Mouse (Mus musculus) forebrain, embryonic 12.5 days (tissue): ENCODE data around the gene Blnk. TPM values are rescaled to one million over a fixed set of nuclear protein-coding genes. Genes with fewer than 3 reads are reported as not detected.

Experiments
- ATAC-seq: fragments of 200-750 bp; cut with Nextera tagmentation; 2 replicates; pipeline ENCODE4 v1.8.0; 2017; ENCODE audit warnings: moderate TSS enrichment; ENCODE audit not compliant: low FRiP score
- H3K27ac ChIP-seq: fragments of 300-500 bp; sonication (generic); 2 replicates; pipeline ENCODE4 v1.5.1; 2016; ENCODE audit warnings: mild to moderate bottlenecking
- H3K27me3 ChIP-seq: fragments of 300-500 bp; sonication (generic); 2 replicates; pipeline ENCODE4 v1.6.1; 2016; ENCODE audit warnings: mild to moderate bottlenecking
- H3K36me3 ChIP-seq: fragments of 300-500 bp; sonication (generic); replicated peaks from 2 replicates; pipeline ENCODE4 v1.6.1; 2016; ENCODE audit warnings: mild to moderate bottlenecking
- H3K4me1 ChIP-seq: fragments of 300-500 bp; sonication (generic); 2 replicates; pipeline ENCODE4 v1.6.1; 2016
- H3K4me2 ChIP-seq: fragments of 300-500 bp; sonication (generic); 2 replicates; pipeline ENCODE4 v1.6.1; 2016; ENCODE audit warnings: mild to moderate bottlenecking, moderate library complexity
- H3K4me3 ChIP-seq: fragments of 300-500 bp; sonication (generic); replicated peaks from 2 replicates; pipeline ENCODE4 v1.5.1; 2016; ENCODE audit warnings: mild to moderate bottlenecking
- H3K9ac ChIP-seq: fragments of 300-500 bp; sonication (generic); 2 replicates; pipeline ENCODE4 v1.6.1; 2016; ENCODE audit warnings: mild to moderate bottlenecking
- H3K9me3 ChIP-seq: fragments of 300-500 bp; sonication (generic); 2 replicates; pipeline ENCODE4 v1.6.1; 2016
- WGBS: fragments of 180-500 bp; shearing (Covaris S2); methylation state at CpG from one replicate; pipeline ENCODE4 v1.1.7; 2016; 5-methylcytosine and 5-hydroxymethylcytosine counted together
- polyA plus RNA-seq: library from polyadenylated mRNA; unstranded; fragments of >200 nt; fragmentation: Nextera tagmentation; extraction: Ambion mirVana; gene quantifications from 2 replicates; pipeline ENCODE4 v1.2.1, GENCODE M21; 2016

The Blnk gene
- polyA plus RNA-seq, 1 experiment from 2014 or later = 1.2 TPM

DNA sequence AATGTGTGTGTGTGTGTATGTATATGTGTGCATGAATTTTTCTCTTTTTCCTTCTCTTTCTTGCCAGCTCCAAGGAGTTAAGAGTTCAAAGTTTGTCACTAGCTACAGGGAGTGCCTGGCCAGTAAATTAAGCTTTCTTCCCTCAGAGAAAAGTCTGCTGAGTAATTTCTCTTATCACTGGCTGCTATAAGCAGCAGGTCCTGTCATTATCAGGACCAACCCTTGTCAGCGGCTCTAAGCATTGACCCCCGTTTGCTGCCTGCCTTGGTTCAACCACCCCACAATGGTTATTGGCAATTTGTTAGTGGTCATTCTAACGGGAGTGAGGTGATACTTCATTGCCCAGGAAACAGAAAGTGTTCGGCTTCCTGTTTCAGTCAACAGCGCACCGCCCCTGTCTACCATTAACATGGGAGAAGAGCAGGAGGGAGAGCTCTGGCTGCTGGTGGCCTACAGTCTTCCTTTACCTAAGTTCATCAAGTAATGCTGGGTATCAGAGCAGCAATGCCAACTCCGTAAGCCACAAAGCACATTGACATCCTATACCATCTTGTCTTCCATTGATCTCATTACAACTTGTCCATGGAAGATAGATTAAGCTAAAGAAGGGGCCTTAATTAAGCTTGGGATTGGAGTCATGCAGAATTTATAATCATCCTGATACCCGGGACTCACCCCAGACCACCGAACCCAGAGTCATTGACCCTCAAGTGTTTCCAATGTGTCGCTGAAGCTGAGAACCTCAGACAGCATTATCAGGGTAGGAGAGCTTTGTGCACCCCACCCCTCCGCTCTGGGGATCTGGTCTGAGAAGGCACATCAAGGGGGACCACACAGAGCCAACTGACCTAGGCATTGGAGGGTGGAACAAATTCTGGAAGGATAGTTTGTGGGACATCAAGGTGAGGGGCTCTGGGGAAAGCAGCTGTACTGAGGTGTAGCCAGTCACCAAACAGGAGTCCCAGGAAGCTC lies 17.1 kb downstream of the Blnk start:
- Histone ChIP-seq H3K4me1 (no peaks in the 10 kb centered on the region; the same call in 1 of the 2 replicates), H3K9ac (no peak overlapping the region), H3K4me3 (no peak overlapping the region), H3K9me3 (no peaks in the 10 kb centered on the region), H3K27me3 (no peaks in the 10 kb centered on the region), H3K27ac (no peak overlapping the region), H3K4me2 (no peak overlapping the region), H3K36me3 (no peaks in the 10 kb centered on the region)
- 87% methylated on average over 11 of the region's 11 CpGs for WGBS
- no peak for ATAC-seq

DNA sequence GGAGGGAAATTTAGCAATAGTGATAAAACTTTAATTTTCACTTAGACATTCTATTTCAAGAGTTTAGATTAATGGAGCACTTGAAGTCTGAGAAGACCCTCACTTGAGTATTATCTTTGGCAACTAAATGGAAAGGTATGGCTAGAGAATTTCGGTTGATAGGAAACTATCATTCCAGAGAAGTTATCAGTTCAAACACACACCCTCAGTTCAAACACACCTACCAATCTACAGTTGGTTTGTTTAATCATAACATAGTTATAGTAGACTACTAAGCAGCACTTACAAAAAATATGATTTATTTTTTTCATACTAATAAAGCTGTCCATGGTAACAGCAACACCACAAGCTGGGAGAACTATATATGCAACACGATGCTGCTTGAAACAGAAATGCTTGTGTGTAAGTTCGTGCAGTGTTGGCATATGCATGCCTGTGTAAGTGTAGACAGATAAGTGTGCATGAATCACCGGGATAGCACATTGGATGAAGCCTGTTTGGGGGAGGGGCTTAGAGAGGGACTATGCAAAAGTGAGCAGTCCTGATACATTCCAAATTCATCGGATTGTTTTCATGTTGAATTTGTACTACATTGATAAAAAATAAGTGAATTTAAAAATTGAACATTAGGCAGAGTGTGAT lies 22.9 kb downstream of the Blnk start:
- Histone ChIP-seq H3K4me3 (no peak overlapping the region), H3K27ac (no peak overlapping the region), H3K4me1 (no peaks in the 10 kb centered on the region), H3K27me3 (no peaks in the 10 kb centered on the region), H3K4me2 (no peak overlapping the region), H3K9ac (no peak overlapping the region), H3K9me3 (no peaks in the 10 kb centered on the region), H3K36me3 (no peaks in the 10 kb centered on the region)
- ATAC-seq = no peak
- WGBS = 87% methylated on average over 5 of the region's 5 CpGs

DNA sequence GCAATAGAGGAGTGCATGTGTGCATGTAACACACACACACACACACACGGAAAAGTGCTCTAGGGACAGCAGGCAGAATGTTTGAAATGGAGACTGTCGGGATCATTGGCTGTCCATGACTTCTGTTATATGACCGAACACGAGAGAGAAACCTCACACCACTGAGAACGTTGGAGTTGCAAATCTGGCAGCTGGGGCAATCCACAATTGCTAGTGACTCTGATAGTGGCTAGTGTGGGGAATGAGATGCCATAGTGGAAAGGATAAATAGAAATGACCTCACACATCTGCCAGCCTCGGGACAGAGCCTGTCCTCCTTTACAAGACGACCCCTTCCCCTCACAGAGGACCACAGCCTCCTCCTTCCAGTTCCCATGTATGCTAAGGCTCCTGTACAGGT lies 23.6 kb downstream of the Blnk start:
- 86% methylated on average over 7 of the region's 7 CpGs for WGBS
- Histone ChIP-seq H3K4me1 (no peaks in the 10 kb centered on the region), H3K9ac (no peak overlapping the region), H3K27me3 (no peaks in the 10 kb centered on the region), H3K36me3 (no peaks in the 10 kb centered on the region), H3K4me2 (no peak overlapping the region), H3K4me3 (no peak overlapping the region), H3K27ac (no peak overlapping the region), H3K9me3 (no peaks in the 10 kb centered on the region)
- no peak for ATAC-seq

DNA sequence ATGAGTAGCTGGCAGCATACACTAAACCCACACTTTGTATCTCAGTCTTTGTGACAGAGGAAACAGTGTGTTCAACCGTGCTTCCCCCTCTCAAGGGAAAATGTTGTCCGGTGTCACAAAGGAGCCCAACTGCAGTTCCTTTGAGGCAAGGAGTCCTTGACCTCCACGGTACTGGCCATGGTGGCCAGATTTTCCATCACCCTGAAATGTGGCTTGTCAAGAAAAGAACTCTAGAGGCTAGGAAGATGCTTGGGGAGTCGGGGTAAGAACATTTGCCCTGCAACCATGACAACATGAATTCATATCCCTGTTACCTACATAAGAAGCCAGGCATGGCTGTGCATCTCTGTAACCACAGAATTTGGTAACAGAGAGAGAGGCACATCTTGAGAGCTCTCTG lies 24.0 kb downstream of the Blnk start:
- ATAC-seq = no peak
- Histone ChIP-seq H3K9me3 (no peaks in the 10 kb centered on the region), H3K4me3 (no peak overlapping the region), H3K4me1 (no peaks in the 10 kb centered on the region), H3K27ac (no peak overlapping the region), H3K9ac (no peak overlapping the region), H3K27me3 (no peaks in the 10 kb centered on the region), H3K4me2 (no peak overlapping the region), H3K36me3 (no peaks in the 10 kb centered on the region)
- 83% methylated on average over 4 of the region's 4 CpGs for WGBS

DNA sequence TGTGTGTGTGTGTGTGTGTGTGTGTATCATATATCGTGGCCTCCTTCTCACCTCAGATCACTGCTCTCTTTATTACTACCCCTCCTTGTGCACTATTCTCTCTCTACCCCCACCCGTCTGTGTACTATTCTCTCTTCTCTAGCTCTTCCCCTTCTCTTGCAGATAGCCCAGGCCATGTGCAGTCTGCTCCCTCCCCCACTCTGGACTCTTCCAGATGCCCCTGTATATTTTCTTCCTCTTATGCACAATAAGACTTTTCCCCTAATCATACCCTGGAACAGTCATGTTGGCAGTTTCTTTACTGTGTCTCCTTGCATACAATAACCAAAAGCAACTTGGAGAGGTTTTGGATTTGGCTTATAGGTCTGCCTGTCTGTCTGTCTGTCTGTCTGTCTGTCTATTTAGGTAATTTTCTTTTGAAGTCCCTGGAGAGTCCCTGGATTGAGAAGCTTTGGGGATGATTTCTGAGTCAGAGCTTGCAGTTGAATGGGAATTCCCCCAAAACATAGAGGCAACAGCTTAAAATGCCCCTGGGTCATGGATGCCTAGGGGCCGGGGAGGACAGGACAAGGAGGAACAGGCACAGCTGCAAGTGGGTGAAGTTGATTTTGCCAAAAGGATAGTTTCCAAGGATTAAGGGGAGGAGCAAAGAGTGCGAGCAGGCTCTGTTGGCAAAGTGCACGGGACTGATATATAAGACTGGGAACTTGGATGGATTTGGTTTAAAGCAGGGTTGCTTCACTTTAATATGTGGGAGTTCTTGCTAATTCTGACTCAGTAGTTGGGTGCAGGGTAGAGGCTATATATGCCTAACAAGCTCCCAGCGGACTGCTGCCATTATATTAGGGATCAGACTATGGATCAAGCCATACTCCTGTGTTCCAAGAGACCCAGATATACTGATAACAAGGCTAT lies 29.1 kb downstream of the Blnk start:
- H3K4me2 ChIP-seq = no peak overlapping the region
- H3K9me3 ChIP-seq = no peaks in the 10 kb centered on the region
- no peak for ATAC-seq
- H3K27me3 ChIP-seq = no peaks in the 10 kb centered on the region
- H3K4me3 ChIP-seq = no peak overlapping the region
- H3K36me3 ChIP-seq = no peaks in the 10 kb centered on the region
- H3K27ac ChIP-seq = no peak overlapping the region
- no peaks in the 10 kb centered on the region for H3K4me1 ChIP-seq
- no peak overlapping the region for H3K9ac ChIP-seq
- WGBS = 82% methylated on average over 6 of the region's 6 CpGs

DNA sequence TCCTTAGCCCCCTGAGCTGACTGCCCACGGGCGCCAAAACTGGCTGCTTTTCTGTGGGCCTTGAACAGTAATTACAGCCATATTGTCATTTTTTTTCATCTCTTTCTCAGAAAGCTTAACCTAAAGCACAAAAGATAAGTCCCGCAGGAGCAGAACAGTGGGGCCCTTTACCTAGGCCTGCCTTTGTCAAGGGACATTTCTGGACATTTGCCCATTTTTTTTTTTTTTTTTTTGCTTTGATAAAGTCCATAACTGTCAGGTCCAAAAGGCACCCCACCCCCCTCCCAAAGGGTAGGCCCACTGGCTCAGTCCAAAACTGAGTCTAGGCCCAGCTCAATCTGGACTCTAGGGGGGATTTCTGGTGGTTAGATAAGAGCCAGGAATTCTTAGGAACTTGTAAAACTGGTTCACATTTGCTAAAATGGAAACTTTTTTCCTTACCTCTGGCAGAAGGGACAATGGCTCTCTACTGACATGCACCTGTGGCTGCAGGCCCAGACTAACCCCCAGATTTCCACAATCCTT lies 29.9 kb downstream of the Blnk start:
- H3K36me3 ChIP-seq = no peaks in the 10 kb centered on the region
- no peak for ATAC-seq
- no peak overlapping the region for H3K4me3 ChIP-seq
- H3K27ac ChIP-seq = no peak overlapping the region
- H3K9ac ChIP-seq = no peak overlapping the region
- H3K4me1 ChIP-seq = no peaks in the 10 kb centered on the region
- no peaks in the 10 kb centered on the region for H3K9me3 ChIP-seq
- no peak overlapping the region for H3K4me2 ChIP-seq
- WGBS = 55% methylated on average over 3 of the region's 3 CpGs
- H3K27me3 ChIP-seq = no peaks in the 10 kb centered on the region

DNA sequence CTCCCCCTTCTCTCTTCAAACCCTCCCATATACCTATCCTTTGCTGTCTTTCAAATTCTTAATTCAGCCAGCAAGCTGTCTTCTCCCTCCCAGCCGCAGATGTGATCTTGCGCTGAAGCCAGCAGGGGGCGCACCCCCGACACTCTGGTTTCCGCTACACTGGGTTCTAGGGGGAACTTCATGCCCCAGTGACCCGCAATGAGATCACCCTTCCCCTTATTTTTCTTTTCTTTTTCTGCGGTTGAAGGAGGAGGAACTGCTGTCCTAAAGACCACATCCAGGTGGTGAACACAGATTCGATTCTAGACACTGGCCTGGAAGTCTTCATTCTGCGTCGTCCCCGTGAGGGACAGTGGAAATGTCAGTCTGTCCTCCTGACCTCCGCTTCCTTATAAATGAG lies 31.3 kb downstream of the Blnk start:
- H3K4me1 ChIP-seq = no peaks in the 10 kb centered on the region
- no peak overlapping the region for H3K4me2 ChIP-seq
- no peak overlapping the region for H3K9ac ChIP-seq
- no peaks in the 10 kb centered on the region for H3K9me3 ChIP-seq
- no peaks in the 10 kb centered on the region for H3K27me3 ChIP-seq
- no peak overlapping the region for H3K27ac ChIP-seq
- WGBS = 51% methylated on average over 12 of the region's 12 CpGs
- no peak for ATAC-seq
- no peak overlapping the region for H3K4me3 ChIP-seq
- H3K36me3 ChIP-seq = no peaks in the 10 kb centered on the region

DNA sequence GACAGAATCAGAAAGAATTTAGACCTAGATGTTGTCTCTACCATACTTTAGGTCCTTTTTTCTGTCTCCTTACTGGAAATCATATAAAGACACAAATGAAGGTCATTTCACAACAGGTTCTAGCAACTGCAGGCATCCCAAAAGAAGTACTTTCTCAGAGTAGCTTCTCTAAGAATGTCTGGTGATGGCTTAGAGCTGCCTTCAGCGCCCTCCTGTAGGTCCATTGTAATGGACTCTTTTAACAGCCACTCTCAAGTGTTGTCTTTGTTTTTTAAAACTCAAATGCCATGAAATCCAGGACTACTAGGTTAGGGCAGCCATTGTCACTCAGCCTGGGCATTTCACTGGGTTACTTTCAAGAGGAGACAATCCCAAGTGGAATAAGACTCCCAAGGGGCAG lies 35.4 kb downstream of the Blnk start:
- no peaks in the 10 kb centered on the region for H3K9me3 ChIP-seq
- WGBS = 4% methylated on average over 1 of the region's 1 CpGs
- H3K27me3 ChIP-seq = no peaks in the 10 kb centered on the region
- ATAC-seq = no peak
- H3K27ac ChIP-seq = no peak overlapping the region
- H3K36me3 ChIP-seq = no peaks in the 10 kb centered on the region
- no peak overlapping the region for H3K9ac ChIP-seq
- H3K4me3 ChIP-seq = no peak overlapping the region
- no peaks in the 10 kb centered on the region for H3K4me1 ChIP-seq
- H3K4me2 ChIP-seq = no peak overlapping the region

DNA sequence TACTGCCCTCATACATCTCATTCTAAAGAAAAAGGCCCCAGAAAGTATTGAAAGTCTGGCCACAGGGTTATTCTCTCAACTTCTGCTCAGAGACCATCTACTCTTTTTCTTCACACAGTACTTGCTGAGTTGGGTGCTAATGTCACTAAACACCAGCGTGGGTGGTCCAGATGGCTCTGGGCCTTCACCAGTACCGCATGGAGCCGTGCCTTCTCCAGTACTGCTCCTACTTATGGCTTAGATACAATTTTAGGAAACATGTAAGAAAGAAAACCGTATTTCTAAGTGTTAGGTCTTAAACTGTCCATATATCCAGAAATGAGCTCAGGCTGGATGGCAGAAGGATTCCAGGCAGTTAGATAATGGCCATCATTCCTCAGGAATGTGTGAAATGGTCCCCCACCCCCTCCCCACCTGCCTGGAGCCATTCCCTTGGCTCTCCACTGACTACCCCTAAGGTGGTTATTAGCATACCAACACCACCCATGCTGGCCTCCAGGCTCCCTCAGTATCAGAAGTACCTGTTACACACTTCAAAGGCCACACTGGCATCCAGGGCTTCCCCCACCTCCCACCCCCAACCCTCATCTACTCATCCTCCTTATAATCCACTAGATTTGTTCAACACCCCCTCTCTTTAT lies 47.3 kb downstream of the Blnk start:
- H3K9ac ChIP-seq = no peak overlapping the region
- H3K27me3 ChIP-seq = no peaks in the 10 kb centered on the region
- H3K4me2 ChIP-seq = no peak overlapping the region
- H3K36me3 ChIP-seq = no peaks in the 10 kb centered on the region
- WGBS = 87% methylated on average over 4 of the region's 4 CpGs
- ATAC-seq = no peak
- no peaks in the 10 kb centered on the region for H3K4me1 ChIP-seq
- no peak overlapping the region for H3K27ac ChIP-seq
- no peaks in the 10 kb centered on the region for H3K9me3 ChIP-seq
- no peak overlapping the region for H3K4me3 ChIP-seq

DNA sequence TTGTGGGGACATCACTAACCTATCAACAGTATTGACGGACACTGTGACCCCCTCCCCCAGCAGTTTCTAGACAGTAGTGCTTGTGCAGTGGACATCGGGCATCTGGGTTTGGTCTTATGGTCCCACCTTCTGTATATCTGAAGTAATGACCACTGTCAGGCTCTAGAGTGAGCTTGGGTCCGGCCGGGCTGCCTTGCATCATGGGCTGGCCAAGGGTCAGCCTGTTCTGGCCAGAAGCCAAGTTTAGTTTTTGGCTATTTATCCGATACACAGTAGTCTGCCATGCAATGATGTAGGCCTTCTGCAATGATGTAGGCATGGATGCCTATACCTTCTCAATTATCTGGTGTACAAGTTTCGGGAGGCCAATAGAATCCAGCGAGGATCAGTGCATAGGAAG lies 50.8 kb downstream of the Blnk start:
- H3K9ac ChIP-seq = no peak overlapping the region

DNA sequence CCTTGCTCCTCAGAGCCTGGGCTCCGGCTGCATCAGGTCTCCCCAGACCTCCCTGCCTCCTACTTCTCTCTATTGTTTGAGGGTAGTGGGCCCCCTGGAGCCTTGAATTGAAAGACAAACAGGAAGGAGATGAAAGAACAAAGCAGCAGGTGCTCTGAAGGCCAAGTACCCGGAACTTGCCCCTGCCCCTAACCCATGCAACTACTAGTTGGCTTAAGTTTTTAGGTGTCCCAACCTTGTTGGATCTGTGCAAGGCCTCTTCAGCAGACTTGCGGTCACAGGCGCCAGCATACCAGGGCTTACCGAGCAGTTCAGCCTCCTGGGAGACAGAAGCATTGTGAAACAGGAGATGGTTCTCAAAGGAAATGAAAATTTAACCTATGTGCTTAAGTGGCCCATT lies 58.3 kb downstream of the Blnk start:
- peaks cover 8% of the 10 kb centered on the region for H3K9me3 ChIP-seq
- no peak overlapping the region for H3K4me2 ChIP-seq
- ATAC-seq = no peak
- H3K27ac ChIP-seq = no peak overlapping the region
- no peak overlapping the region for H3K9ac ChIP-seq
- no peaks in the 10 kb centered on the region for H3K27me3 ChIP-seq
- no peaks in the 10 kb centered on the region for H3K36me3 ChIP-seq
- WGBS = 30% methylated on average over 5 of the region's 5 CpGs
- no peaks in the 10 kb centered on the region; the same call in 1 of the 2 replicates for H3K4me1 ChIP-seq
- no peak overlapping the region for H3K4me3 ChIP-seq

More for the DNA sequence above, 50.8 kb downstream of the Blnk start:
- H3K36me3 ChIP-seq = no peaks in the 10 kb centered on the region
- 92% methylated on average over 7 of the region's 7 CpGs for WGBS
- peaks cover 8% of the 10 kb centered on the region for H3K9me3 ChIP-seq
- no peaks in the 10 kb centered on the region for H3K27me3 ChIP-seq
- H3K4me1 ChIP-seq = no peaks in the 10 kb centered on the region
- no peak overlapping the region for H3K27ac ChIP-seq
- ATAC-seq = no peak
- H3K4me3 ChIP-seq = no peak overlapping the region
- no peak overlapping the region for H3K4me2 ChIP-seq
